Mouse (Mus musculus) left cerebral cortex, adult 8-10 months (tissue): ENCODE results near the gene Ryr3. TPM values are rescaled to one million over a fixed set of nuclear protein-coding genes. Genes with fewer than 3 reads are reported as not detected.

Experiments
- DNase-seq, 2 experiments: peaks; one replicate each; pipeline ENCODE4 v3.0.0; 2022; ENCODE audit warnings: low spot score in 2 of 2
- total RNA-seq, 4 experiments: library from RNA; stranded (reverse); gene quantifications; 2 replicates each; pipeline ENCODE4 v1.2.4; 2022

Ryr3 gene
- total RNA-seq, 4 experiments from 2014 or later, result 35.9 to 40.1 (median 38.6) TPM

- no peak for DNase-seq
Measured at GRCm38 (mm10) chr2:112669461-112669860, 547.4 kb downstream of the Ryr3 start.

GRCm38 (mm10) chr2:112656131-112656530, 560.8 kb downstream of the Ryr3 start:
- DNase-seq, result no peak

- no peak for DNase-seq
Measured at GRCm38 (mm10) chr2:112653836-112654235, 563.1 kb downstream of the Ryr3 start.

GRCm38 (mm10) chr2:112637206-112637605, 579.7 kb downstream of the Ryr3 start:
- DNase-seq, result no peak

GRCm38 (mm10) chr2:112632536-112632935, 584.4 kb downstream of the Ryr3 start:
- DNase-seq, result peak; percentile 19 to 72

GRCm38 (mm10) chr2:112630669-112631068, 586.2 kb downstream of the Ryr3 start:
- DNase-seq, result no peak

- no peak for DNase-seq
Measured at GRCm38 (mm10) chr2:112625156-112625555, 591.7 kb downstream of the Ryr3 start.

- DNase-seq, result no peak
Measured at GRCm38 (mm10) chr2:112617206-112617605, 599.7 kb downstream of the Ryr3 start.

GRCm38 (mm10) chr2:112614375-112614774, 602.5 kb downstream of the Ryr3 start:
- DNase-seq, result no peak

- no peak for DNase-seq
Measured at GRCm38 (mm10) chr2:112612628-112613027, 604.3 kb downstream of the Ryr3 start.

- DNase-seq, result peak in 1 of 2 experiments; percentile 33
Measured at GRCm38 (mm10) chr2:112606536-112606935, 610.4 kb downstream of the Ryr3 start.

- DNase-seq, result peak in 1 of 2 experiments; percentile 19
Measured at GRCm38 (mm10) chr2:112602487-112602886, 614.4 kb downstream of the Ryr3 start.

- no peak for DNase-seq
Measured at GRCm38 (mm10) chr2:112600222-112600621, 616.7 kb downstream of the Ryr3 start.

GRCm38 (mm10) chr2:112597064-112597463, 619.8 kb downstream of the Ryr3 start:
- no peak for DNase-seq

- no peak for DNase-seq
Measured at GRCm38 (mm10) chr2:112596415-112596814, 620.5 kb downstream of the Ryr3 start.

- DNase-seq, result no peak
Measured at GRCm38 (mm10) chr2:112595807-112596206, 621.1 kb downstream of the Ryr3 start.

- DNase-seq, result no peak
Measured at GRCm38 (mm10) chr2:112593781-112594180, 623.1 kb downstream of the Ryr3 start.

GRCm38 (mm10) chr2:112593322-112593721, 623.6 kb downstream of the Ryr3 start:
- no peak for DNase-seq

- DNase-seq, result peak in 1 of 2 experiments; percentile 54
Measured at GRCm38 (mm10) chr2:112591451-112591871, 625.4 kb downstream of the Ryr3 start.

- DNase-seq, result no peak
Measured at GRCm38 (mm10) chr2:112590985-112591384, 625.9 kb downstream of the Ryr3 start.
